Mouse (Mus musculus): Measurements from ENCODE around the gene Yipf3.

Yipf3 gene

DNA sequence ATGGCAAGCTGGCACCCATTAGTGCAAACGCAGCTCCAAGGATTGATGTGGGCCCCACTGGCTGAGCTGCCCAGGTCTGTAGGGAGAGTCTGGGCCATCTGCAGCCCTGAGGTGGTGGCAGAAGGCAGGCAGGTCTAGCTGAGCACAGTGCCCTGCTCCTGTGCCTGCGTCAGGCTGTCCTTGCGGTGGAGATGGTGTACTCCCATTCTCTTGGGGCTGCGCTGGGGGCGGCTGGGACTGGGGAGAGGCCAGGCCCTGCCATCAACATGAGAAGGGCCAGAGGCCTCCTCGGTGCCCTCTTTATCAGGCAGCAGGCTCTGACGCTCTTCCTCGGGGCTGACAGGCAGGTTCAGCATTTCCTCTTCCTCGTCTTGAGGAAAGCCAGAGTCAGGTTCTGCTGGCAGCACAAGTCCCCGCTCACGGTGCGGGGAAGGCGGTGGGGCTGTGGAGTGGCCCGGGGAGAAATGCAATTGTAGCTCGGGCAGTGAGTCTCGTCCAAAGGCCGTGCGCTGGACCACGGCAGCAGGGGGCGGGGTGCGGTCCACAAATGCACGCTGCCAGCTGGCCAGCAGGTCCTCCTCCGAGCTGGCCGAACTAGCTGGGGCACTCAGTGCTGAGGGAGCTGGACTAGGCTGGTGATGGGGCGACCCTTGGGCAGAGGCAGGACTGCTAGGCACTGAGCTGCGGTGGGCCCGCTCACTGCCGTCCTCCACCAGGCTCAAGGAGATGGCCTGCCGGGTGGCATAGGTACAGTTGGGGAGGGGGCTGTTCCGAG is 10.6 kb downstream of the Yipf3 start:
- DNase-seq: no peak

DNA sequence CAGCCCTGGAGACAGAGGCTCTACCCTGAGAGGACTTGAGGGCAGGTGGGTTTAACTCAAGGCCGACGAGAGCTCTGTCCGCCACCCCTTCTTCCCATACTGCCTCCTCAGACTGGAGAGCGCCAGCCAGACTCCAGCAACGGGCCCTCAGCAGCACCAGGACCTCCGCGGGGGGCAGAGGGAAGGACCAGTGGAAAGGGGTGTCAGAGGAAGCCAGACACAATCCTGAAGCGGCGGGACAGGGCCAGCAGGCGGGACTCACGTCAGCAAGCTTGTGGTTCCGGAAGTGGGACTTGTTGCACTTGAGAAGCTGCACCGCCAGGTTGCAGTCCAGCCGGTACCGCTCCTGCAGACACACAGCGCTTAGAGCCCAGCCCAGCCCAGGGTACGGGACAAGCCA is 11.8 kb downstream of the Yipf3 start:
- DNase-seq: no peak

DNA sequence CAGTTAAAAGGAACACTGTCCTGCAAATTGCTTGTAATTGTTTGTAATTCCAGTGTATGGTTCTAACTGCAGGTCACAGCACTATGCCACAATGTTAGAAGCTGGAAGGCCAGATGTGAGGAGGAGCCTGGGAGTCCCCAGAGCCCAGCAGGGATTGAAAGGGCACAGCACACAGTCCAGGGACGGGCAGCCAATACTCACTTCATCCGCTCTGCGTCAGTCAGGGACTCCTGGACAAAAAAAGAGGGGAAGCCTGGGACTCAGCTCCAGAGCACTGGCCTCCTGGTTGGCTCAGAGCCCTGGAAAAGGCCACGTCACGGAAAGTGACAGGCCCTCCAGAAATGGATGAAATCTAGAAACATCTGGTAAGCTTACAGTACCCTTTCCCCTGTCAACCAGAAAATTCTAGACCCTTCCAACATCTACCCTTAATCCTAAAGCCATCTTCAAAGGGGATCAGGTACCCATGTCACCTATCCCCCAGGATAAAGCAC is 14.4 kb downstream of the Yipf3 start:
- no peak for DNase-seq

DNA sequence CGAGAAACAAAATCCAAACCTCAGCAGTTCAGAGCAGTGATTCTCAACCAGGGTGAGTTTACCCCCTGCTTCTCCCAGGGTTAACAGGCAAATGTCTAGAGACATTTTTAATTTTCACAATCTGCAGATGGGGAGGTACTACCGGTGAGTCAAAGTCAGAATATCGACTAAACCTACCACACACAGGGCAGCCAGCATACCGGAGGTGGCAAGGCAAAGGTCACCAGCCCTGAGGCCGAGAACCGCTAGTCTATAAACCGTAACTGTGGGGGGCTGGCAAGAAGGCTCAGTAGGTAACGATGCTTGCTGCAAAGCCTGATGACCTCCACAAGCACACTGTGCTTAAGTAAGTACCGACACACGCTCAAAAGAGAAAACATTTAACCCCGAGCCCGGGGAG is 17.6 kb downstream of the Yipf3 start:
- no peak for DNase-seq

DNA sequence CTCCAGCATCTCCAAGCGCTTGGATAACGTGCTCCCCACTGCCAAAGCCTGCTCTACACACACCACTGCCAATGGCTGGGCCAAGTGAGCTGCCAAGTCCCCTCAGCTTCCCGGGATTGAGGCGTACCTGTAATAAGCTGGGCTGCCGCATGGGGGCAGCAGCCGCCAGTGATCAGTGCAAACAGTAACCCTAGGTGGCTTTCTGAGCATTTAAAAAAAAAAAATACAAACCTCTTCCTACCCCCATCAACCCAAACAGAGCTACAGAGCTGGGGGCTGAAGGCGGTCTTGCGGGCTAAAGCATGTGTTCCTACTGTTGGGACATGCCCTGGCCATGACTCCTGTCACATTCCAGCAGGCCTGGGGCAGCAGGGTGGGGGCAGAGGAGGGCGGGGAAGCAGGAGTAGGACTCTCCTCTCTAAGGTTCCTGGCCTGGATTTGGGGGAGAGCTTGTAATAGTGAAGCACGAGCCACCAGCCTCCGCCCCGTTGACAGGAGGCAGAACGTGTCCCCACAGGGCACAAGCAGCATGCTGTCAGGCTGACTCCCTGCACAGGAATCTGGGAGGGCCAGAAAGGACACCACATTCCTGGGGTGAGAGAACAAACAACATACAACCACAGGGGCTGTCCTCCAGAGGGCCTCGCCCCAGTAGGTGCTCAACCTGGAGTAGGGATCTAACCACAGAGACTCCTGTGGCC is 18.2 kb downstream of the Yipf3 start:
- DNase-seq: peak; percentile 82

DNA sequence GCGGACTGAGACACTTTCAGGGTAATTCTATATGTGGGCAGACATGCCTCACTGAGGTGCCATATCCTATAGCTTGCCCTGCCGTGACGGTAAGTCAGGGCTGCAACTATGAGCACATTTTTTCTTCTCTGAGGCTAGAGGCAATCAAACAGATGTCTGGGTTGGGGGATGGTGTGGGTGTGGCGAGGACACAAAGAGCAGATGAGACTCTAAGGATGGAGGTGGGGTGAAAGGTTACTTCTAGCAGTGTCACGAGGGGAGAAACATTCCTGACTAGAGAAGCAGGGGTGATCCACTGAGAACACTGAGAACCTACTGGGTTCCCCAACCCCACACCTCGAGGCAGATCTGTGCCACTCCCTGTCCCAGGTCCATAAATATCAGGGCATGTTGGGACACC is 19.1 kb downstream of the Yipf3 start:
- no peak for DNase-seq

DNA sequence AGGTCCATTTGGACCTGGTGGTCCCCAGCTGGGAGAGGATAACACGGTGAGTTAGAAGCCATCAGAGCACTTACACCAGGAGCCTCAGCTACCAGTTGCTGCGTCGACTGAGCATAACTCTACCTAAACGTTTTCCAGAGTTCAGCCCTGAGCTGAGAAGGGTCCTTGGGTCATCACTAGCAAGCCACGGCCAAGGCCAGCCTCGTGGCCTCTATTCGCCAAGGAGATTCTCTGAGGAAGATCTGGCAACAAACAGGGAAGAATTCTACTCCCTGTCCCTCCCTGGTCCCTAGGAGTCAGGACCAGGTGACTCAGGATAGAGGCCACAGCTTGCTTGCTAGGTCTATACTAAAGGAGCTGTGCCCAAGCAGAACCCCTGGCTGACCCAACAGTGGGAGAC is 19.6 kb downstream of the Yipf3 start:
- no peak for DNase-seq

DNA sequence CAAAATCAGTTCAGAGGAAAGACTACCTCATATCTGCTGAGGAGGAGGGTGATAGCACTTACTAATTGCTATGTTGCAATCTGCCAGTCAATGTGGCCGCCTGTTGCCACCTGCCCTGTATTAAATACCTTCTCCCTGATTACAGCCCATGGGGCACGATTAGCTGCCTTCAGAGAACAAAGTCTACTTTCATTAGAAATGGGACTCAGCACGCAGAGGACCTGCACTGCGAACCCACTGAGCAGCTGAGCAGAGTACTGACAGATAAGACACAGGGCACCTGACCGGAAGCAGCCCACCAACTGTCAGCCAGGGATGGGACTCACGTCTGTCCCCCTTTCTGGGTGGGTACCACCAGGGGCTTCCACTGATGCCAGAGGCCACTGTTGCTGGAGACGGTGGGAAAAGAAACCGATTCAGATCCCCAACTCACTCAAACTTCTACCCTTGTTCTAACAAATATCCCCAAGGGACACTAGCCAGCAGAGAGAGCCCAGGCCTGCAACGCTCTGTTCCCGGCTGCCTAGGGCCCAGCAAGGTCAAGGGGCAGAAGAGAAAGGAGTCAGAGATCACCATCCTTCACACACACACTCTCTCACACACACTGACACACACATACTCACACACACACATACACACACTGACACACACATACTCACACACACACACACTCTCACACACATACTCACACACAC is 20.3 kb downstream of the Yipf3 start:
- no peak for DNase-seq

DNA sequence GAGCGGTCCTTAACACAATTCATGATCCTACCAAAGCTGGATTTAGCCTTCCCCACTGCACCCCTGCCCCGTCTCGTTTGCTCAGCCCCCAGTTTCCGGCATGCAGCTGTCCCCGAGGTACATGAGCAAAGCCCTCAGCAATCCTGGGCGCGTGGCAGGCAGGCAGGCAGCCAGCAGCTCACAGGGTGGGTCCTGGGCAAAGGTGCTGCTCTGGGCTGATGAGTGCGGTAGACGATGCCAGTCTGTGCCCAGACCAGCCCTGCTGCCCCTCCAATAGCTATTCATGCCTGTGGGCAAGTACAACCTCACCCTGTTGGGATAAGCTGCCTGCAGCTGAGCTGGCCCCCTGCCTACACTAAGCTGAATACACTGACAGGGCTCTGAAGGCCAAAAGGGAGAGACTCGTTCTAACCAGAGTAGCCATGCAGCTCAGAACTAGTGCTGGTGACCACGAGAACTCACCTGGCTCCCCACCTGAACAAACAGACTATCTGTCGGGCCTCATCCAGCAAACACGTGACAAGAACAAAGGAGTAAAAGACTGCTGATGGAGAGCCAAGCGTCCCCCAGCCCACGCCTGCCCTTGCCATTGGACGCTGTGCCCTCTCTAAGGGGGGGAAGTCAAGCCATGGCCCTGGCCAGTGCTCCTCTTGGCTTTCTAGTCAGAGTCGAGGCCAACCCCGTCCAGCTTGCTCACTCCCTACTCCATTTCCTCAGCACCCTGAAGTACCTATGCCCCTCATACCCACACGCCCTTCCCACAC is 22.1 kb downstream of the Yipf3 start:
- DNase-seq: peak; percentile 31

DNA sequence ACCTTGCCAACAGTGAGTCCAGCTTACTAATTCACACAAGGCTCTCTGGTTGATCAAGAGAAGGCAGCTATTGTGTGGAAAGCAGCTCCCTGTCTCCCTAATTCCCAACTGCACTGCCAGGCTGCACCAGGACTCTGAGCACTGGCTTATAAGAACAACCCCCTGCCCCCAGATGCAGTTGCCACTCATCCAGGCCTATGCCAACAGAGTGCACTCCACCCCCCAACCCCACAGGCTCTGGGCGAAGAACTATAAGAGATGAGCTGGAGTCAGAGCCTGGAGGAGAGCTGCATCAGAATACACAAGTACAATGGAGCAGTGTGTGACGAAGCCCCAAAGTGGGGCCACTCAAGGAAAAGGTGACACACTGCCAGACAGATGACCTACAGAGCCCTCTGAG is 24.2 kb downstream of the Yipf3 start:
- no peak for DNase-seq

DNA sequence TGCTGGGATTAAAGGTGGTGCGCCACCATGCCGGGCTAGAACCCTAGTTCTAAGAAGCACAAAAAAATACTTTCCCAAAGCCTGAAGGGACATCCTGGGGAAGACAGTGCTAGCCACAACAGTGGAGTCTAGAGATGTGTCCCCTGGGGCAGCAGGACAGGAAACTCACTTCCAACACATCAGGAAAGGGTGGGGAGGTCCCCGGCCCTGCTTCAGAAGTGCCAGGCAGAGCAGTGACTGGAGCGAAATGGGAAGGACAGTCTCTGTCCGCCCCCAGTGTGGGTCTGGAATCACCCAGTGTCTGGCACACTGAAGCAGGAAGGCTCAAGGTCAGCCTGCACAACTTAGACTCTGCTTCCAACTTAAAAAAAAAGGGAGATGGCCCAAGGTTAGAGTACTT is 24.8 kb downstream of the Yipf3 start:
- DNase-seq: no peak

DNA sequence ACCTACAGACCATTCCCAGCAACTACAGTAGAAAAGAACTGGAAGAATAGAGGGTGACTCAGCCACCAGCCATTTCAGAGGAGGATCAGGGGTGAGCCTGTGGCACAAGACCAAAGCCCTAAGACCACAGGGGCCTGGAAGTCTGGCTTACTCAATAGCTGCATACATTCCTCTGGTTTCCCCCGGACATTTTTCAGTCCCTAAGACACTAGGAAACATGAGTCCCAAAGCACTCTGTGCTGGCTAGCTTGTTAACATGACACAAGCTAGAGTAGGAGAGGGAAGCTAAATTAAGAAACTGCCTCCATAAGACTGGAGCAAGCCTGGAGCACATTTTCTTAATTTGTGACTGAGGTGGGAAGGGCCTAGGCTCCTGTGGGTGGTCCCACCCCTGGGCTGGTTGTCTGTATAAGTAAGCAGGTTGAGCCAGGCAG is 25.9 kb downstream of the Yipf3 start:
- no peak for DNase-seq

DNA sequence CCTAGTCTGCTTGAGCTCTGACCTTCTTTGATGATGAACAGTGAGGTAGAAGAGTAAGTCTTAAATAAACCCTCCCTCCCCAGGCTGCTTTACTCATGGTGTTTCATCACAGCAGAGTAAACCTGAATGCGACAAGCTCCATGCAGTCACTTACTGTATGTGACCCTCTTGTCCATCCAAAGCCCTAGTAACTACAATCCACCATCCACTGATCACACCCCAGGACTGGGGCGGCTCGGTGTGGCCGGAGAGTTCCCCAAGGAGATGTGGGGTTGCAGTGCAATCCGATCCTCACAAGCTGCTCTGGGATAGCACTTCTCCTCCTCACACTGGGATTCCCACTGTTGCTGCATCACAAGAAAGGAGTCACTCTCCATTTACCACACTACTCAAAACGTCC is 26.6 kb downstream of the Yipf3 start:
- DNase-seq: no peak

DNA sequence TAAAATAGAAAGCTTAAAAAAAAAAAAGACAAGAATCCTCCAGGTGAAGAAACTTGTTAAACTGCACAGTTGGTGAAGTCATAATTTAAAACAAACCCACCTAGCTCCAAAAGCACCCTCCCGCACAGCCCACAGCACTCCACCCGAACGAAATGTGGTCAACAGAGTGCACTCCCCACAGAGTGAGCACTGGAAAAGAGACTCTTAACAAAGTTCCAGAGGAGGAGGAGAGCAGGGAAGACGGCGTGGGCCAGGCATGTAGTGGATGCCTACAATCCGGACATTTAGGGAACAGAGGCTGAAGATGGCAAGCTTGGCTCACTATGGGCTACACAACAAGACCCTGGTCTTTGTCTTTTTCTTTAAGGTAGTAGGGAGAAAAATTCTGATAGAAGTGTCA is 27.2 kb downstream of the Yipf3 start:
- no peak for DNase-seq

DNA sequence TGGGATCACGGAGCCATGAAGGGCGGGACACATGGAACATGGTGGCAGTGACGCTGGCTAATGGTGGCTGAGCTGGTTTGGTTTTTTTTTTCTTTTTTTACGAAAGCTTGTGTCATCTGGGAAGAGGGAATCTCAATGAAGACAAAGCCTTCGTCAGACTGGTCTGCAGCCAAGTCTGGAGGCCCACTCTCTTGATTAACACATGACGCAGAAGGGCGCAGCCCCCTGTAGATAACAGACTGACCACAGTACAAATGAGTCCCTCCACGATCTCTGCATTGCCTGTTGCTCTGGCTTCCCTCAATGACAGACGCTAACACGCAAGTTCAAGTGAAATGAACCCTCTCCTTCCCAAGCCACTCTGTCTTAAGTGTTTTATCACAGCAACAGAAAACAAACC is 27.6 kb downstream of the Yipf3 start:
- DNase-seq: no peak

DNA sequence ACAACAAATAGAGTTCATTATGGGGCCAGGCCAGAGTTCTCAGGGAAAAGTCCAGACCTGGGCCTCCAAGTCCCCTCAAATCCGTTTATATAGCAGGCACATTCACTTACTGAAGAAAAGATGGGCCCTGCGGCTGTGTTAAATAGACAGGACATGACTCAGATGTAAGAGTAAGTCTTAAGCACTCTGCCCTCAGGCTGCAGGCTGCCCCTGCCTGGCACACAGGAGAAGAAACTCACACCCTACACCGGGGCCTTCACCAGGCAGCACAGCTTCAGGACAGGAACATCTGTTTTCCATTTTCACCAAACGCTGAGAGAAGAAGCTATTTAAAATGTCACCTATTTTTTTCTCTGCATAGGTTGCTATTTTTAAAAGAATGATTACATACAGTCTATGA is 29.7 kb downstream of the Yipf3 start:
- no peak for DNase-seq

DNA sequence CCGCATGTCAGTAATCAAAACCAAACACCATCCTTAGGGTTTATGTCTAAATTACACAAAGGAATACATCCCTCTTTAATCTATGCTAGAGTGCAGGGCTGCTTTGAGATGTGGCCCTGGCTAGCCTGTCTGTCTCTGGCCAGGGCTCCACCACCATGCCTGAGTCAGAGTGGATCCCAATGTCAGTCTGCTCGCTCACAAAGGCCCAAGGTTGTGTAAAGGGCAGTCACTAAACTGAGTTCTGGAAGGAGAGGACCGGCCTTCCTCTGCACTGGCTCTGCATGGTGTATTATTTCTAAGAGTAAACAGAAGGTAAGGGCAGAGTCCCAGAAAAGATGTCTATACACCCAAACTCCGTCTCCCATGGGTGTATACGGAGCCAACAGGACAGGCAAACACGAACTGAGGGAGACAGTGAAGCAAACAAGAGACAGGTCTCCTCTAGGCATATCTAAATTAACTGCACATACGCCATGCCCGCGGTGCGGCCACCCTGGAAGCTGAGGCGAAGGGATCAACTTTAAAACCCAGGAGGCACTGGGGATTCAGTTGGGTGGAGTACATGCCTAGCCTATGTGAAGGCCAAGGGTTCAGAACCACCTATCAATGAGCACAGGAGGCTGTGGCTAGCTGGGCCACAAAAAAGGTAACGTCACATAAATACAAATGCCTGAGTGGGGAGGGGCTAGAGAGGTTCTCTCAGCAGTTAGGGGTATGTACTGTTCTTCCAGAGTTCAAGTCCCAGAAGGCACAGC is 30.3 kb downstream of the Yipf3 start:
- DNase-seq: no peak

DNA sequence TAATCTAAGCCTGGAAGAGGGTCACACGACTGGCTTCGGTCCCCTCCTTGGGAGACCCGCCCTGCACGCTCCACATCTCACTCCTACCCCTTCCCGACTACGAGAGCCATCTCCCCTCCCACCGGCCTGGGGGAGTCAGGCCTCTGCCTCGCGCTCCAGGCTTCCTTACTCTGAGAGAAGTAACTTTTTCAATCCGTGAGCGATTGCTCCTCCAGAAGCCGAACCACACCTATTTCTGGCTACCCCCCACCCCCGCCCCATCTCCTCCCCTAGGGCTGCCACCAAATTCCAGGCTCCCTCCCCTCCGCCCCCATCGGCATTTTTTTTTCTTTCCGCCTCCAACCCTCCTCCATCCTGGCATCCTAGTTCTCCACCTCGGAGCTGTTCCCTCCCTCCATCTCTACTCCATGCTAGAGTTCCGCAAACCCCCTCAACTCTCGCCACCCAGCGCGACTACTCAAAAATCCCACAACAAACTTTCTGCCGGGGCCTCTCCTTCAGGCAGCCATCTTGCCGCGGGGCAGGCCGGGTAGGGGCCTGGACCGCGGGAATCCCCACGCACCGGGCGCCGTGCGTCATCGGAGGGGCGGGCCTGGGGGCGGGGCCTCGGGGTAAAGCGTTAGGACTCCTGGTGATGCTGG is 34.7 kb downstream of the Yipf3 start, which contains the start of gene Tjap1:
TSS of gene Tjap1 (minus strand) at position 544 of the 641 bp plus-strand sequence.
- DNase-seq: peak; percentile 89

DNA sequence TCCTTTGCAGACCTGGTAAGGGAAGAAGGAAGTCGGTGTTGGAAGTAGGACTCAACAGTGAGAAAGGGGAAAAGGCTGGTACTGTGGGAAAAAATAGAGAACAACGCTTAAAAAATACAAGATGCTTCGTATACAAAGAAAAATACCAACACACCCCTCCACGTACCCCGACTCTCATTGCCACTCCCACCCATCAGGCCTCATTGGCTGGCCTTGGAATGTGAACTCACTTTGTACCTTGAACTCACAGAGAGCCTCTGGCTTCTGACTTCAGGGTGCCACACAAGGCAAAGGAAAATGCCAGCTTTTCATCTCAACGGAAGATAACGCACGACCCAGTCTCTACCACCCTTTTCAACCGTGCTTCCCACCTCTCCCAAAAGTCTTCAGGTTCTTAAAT is 35.3 kb downstream of the Yipf3 start:
- DNase-seq: no peak

DNA sequence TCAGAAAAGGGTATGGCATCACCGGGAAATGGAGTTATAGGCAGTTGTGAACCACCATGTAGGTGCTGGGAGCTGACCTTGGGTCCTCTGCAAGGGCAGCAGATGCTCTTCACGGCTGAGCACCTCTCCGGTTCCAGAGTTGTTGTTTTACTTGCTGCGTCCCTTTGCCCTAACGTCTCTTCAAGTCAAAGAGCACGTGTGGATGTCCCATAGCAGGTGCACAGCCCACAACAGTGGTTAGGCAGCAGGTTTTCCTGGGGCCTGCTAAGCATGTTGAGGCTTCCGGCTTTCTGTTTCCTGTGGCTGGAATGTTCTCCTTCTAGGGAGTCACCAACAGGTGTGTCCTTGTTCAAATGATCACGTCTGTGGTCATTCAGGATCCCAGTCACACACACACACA is 36.0 kb downstream of the Yipf3 start:
- DNase-seq: no peak

DNA sequence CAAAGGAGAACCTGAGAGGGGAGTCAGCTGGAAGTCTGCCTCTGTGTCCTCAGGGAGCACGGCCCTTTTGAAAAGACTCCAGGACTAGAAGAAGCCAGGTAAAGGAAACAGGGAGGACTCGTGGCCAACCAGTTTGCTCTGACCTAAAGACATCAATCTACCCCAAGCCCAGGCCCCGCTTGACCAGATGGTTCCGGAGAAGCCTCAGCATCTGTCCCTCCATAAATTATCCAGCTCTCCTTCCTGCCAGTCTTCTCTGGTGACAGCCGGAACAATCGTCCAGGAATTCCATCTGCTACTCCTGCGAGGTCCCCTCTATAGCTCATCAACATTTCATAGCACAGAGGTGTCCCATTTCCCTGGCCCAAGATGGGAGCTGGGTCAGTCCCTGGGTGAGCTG is 36.8 kb downstream of the Yipf3 start:
- no peak for DNase-seq

DNA sequence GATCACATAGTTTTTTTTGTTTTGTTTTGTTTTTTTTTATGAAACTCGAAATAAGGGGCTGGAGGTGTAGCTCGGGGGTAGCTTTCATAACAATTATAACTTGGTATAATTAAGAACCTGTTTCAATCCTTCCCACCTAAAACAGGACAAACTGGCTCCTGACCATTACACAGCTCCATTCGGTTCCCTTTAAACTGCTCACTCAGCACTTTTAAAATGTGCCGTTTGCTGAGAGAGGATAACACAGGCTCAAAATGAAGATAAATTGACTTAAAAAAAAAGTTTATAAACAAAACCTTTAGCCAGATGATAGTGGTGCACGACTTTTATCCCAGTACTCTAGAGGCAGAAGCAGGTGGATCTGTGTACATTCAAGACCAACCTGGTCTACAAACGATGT is 37.5 kb downstream of the Yipf3 start:
- DNase-seq: no peak
